Mouse (Mus musculus) kidney, embryonic 15.5 days (tissue): ENCODE data around the gene Frmpd4. TPM values are rescaled to one million over a fixed set of nuclear protein-coding genes. Genes with fewer than 3 reads are reported as not detected.

ENCODE experiments used
- ATAC-seq: fragments of 200-750 bp; cut with Nextera tagmentation; replicated peaks from 2 replicates; pipeline ENCODE4 v1.8.0; 2017; ENCODE audit warnings: moderate TSS enrichment; ENCODE audit not compliant: low FRiP score
- H3K27ac ChIP-seq: fragments of 300-500 bp; sonication (generic); 2 replicates; pipeline ENCODE4 v1.5.1; 2015; ENCODE audit warnings: mild to moderate bottlenecking, inconsistent platforms
- H3K27me3 ChIP-seq: fragments of 300-500 bp; sonication (generic); 2 replicates; pipeline ENCODE4 v1.6.1; 2015; ENCODE audit warnings: inconsistent platforms
- H3K36me3 ChIP-seq: fragments of 300-500 bp; sonication (generic); 2 replicates; pipeline ENCODE4 v1.6.1; 2015; ENCODE audit warnings: inconsistent platforms
- H3K4me1 ChIP-seq: fragments of 300-500 bp; sonication (generic); 2 replicates; pipeline ENCODE4 v1.6.1; 2015; ENCODE audit warnings: inconsistent platforms
- H3K4me2 ChIP-seq: fragments of 300-500 bp; sonication (generic); 2 replicates; pipeline ENCODE4 v1.6.1; 2015; ENCODE audit warnings: moderate library complexity, mild to moderate bottlenecking, inconsistent platforms
- H3K4me3 ChIP-seq: fragments of 300-500 bp; sonication (generic); replicated peaks from 2 replicates; pipeline ENCODE4 v1.5.1; 2015; ENCODE audit warnings: mild to moderate bottlenecking, inconsistent platforms
- H3K9ac ChIP-seq: fragments of 300-500 bp; sonication (generic); 2 replicates; pipeline ENCODE4 v1.6.1; 2015; ENCODE audit warnings: mild to moderate bottlenecking, inconsistent platforms
- H3K9me3 ChIP-seq: fragments of 300-500 bp; sonication (generic); replicated peaks from 2 replicates; pipeline ENCODE4 v1.6.1; 2016; ENCODE audit warnings: inconsistent platforms
- WGBS: fragments of 180-500 bp; shearing (Covaris S2); methylation state at CpG from one replicate; pipeline ENCODE4 v1.1.7; 2015; ENCODE audit warnings: mixed read lengths; 5-methylcytosine and 5-hydroxymethylcytosine counted together
- polyA plus RNA-seq: library from polyadenylated mRNA; unstranded; fragments of >200 nt; fragmentation: Nextera tagmentation; extraction: Ambion mirVana; gene quantifications from 2 replicates; pipeline ENCODE4 v1.2.1, GENCODE M21; 2015

Frmpd4 gene
- polyA plus RNA-seq, 1 experiment from 2014 or later, result 0.48 TPM

DNA sequence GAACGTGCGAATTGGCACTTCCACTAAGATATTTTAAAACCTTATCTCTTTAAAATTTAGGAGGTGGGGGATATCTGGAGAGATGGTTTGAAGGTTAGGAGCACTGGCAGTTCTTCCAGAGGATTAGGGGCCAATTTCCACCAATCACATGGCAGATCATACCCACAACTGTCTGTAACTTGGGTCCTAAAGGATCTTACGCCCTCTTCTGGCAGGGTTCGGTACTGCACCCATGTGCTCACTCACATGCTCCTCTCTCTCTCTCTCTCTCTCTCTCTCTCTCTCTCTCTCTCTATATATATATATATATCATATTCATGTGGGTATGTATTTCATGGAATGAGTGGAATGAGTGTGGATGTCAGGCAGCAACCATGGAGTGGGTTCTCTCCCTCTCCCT lies 759.7 kb downstream of the Frmpd4 start:
- no peak overlapping the region for H3K27ac ChIP-seq
- 58% methylated on average over 4 of the region's 4 CpGs for WGBS
- no peak overlapping the region for H3K4me3 ChIP-seq
- H3K27me3 ChIP-seq, result peaks cover 39% of the 10 kb centered on the region
- no peaks in the 10 kb centered on the region for H3K9me3 ChIP-seq
- no peak for ATAC-seq
- no peaks in the 10 kb centered on the region for H3K4me1 ChIP-seq
- H3K4me2 ChIP-seq, result no peak overlapping the region
- no peak overlapping the region for H3K9ac ChIP-seq
- H3K36me3 ChIP-seq, result no peaks in the 10 kb centered on the region

DNA sequence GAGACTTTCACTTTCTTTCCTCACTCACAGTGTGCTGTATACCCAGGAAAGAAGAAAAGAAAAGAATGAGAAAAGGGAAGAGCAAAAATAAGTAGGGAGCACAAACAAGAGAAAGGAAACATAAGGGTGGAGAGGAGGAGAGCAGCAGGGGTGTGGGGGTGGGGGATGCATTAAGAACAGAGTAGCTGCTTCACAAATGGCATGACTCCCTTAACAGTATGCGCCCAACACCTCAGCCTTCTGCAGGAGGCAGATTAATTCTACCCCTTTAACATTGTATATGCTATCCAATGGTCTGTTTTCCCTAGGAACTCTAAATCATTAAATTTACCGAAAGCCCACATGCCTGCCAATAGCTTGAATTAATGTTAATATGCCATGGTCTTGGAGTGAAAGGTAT lies 766.9 kb downstream of the Frmpd4 start:
- Histone ChIP-seq H3K27ac (no peak overlapping the region), H3K4me3 (no peak overlapping the region), H3K4me1 (no peaks in the 10 kb centered on the region), H3K4me2 (no peak overlapping the region), H3K9ac (no peak overlapping the region), H3K36me3 (no peaks in the 10 kb centered on the region), H3K27me3 (peaks cover 30% of the 10 kb centered on the region), H3K9me3 (no peaks in the 10 kb centered on the region)
- no peak for ATAC-seq
- WGBS, result 79% methylated on average over 2 of the region's 2 CpGs

DNA sequence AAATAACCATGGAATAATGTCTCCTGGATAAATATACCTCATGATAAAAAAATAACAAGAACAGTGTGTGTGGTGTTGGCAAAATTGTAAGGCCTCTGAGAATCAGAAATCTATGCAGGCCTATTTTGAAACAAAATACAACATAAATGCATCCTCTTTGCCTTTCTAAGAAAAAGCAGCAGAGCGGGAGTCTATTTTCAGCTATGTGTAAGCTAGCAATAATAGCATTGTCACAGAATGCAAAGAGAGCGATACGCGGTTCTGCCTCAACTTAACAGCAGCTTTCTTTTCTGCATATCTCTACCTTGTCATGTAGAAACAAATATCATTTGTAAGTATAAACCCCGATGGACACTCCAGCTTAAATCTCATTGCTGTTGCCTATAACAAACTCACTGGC lies 768.5 kb downstream of the Frmpd4 start:
- H3K4me2 ChIP-seq, result no peak overlapping the region
- H3K4me3 ChIP-seq, result no peak overlapping the region
- no peaks in the 10 kb centered on the region for H3K9me3 ChIP-seq
- H3K27me3 ChIP-seq, result peaks cover 24% of the 10 kb centered on the region
- no peak for ATAC-seq
- H3K9ac ChIP-seq, result no peak overlapping the region
- 93% methylated on average over 5 of the region's 5 CpGs for WGBS
- no peak overlapping the region for H3K27ac ChIP-seq
- H3K36me3 ChIP-seq, result no peaks in the 10 kb centered on the region
- no peaks in the 10 kb centered on the region for H3K4me1 ChIP-seq

DNA sequence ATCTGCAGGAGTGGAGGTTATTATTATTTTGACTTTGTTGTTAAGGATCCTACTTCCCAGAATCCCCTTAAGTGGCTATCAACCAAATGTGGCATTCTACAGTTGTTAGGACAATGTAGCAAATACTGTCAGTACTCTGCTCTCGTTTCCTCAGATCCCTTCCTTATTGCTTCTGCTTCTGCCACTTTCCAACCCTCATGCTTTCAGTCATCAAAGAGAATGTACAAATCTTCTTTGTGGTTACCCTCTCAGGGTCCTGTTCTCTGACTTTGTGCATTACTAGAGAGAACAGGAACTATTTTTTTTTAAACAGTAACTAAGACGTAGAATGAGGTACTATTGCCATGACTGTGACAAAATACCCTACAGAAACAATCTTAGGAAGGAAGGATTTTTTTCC lies 788.3 kb downstream of the Frmpd4 start:
- 80% methylated on average over 2 of the region's 2 CpGs for WGBS
- H3K27ac ChIP-seq, result no peak overlapping the region
- no peaks in the 10 kb centered on the region for H3K9me3 ChIP-seq
- H3K27me3 ChIP-seq, result peaks cover 42% of the 10 kb centered on the region
- H3K36me3 ChIP-seq, result no peaks in the 10 kb centered on the region
- H3K4me2 ChIP-seq, result no peak overlapping the region
- H3K4me3 ChIP-seq, result no peak overlapping the region
- no peak overlapping the region for H3K9ac ChIP-seq
- ATAC-seq, result no peak
- no peaks in the 10 kb centered on the region for H3K4me1 ChIP-seq

DNA sequence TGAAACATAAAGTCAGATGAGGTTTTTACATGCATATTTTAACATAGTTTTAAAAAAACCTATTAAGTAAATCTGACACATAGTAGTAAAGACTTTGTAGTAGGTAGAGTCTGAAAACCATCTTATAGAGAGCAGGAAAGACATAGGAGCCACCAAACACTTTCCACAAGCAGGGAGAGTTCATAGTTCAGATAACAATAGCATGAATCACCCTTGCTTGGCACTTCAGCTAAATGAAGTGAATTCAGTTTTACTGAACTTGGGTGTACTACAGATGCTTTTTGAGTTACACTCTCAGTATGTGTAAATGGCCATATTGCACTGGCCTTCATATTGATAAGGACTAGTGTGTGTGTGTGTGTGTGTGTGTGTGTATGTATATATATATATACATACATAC lies 793.5 kb downstream of the Frmpd4 start:
- Histone ChIP-seq H3K4me1 (no peaks in the 10 kb centered on the region), H3K27me3 (peaks cover 33% of the 10 kb centered on the region), H3K9me3 (no peaks in the 10 kb centered on the region), H3K36me3 (no peaks in the 10 kb centered on the region), H3K4me3 (no peak overlapping the region), H3K4me2 (no peak overlapping the region), H3K9ac (no peak overlapping the region), H3K27ac (no peak overlapping the region)
- ATAC-seq, result no peak

DNA sequence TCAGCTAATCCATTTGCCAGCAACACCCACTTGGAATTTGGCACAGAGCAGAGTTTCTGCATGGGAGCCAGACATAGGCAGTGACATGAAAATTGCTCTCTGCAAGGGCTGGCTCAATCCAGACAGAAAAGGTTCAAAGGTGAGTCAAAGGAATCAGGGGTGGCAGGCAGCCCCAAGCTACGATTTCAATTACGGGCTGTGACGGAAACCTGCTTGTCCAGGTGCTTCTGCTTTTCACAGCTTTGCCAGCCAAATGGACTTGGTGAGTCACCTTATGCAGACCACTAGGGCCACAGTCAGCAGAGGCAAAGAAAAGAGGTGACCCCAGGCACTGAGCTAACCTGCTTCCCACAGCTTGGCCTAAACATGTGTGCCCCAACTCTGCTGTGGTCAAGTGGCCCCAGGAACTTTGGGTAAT lies 857.5 kb downstream of the Frmpd4 start:
- Histone ChIP-seq H3K36me3 (no peaks in the 10 kb centered on the region), H3K4me2 (no peak overlapping the region), H3K4me1 (0 out of 2 replicates have a peak, but pooled peaks cover 3% of the 10 kb centered on the region), H3K4me3 (no peak overlapping the region), H3K27me3 (peaks cover 51% of the 10 kb centered on the region), H3K27ac (no peak overlapping the region), H3K9me3 (no peaks in the 10 kb centered on the region), H3K9ac (no peak overlapping the region)
- ATAC-seq, result peak; percentile 43; the same call in 1 of the 2 replicates
- WGBS, result 50% methylated on average over 3 of the region's 3 CpGs

DNA sequence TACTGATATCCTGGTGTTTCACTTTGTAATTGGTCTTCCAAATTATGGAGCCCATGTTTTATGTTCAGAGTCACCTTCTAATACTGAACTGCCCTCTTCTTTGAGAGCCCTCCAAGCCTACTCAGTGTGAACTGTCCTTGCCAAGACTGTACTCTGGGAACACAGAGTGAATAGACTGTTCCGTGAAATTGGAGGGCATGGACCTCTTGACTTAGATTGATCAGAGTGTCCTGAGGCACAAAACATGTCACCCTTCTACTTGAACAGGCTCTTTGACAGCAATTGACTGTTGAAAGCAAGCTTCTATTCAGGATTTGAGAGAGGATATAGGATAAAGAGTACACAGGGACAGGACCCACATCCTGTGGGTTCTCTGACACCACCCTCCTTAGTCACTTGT lies 857.9 kb downstream of the Frmpd4 start:
- Histone ChIP-seq H3K9me3 (no peaks in the 10 kb centered on the region), H3K27ac (no peak overlapping the region), H3K4me1 (0 out of 2 replicates have a peak, but pooled peaks cover 3% of the 10 kb centered on the region), H3K36me3 (no peaks in the 10 kb centered on the region), H3K4me3 (no peak overlapping the region), H3K4me2 (no peak overlapping the region), H3K9ac (no peak overlapping the region), H3K27me3 (peaks cover 52% of the 10 kb centered on the region)
- ATAC-seq, result no peak
- 84% methylated on average over 1 of the region's 1 CpGs for WGBS

DNA sequence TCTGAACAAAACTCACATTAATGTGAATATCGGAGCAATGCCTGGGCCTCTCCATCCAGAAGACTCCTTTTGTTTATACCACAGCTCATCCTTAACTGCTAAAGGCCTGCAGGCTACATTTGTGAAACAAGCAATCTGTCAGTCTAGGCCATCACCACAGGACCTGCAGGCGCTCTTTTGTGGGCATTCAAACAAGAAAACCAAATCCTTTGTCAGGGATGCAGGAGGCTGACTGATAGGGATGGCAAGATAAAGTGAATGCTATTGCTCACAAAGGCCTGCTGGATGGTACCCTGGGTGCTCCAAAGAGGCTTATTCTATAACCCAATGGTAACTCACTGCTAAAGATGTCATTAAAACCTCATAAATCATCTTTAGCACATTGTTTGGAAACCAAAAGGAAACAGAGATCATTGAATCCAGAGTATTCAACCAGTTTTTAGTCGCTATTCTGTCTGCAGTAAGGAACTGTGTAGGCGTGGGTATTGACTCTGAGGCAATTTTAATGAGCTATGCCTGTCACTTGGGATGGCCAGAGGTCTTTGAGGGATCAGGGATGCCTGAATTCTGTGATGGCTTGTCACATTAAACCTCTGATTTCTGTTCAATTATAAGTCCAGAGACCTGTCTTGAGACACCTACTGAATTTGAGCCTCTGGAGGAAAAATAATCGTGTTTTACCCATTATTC lies 922.1 kb downstream of the Frmpd4 start:
- Histone ChIP-seq H3K27ac (no peak overlapping the region), H3K4me3 (no peak overlapping the region), H3K9me3 (no peaks in the 10 kb centered on the region), H3K9ac (no peak overlapping the region), H3K36me3 (no peaks in the 10 kb centered on the region), H3K4me2 (no peak overlapping the region), H3K27me3 (peaks cover 36% of the 10 kb centered on the region), H3K4me1 (no peaks in the 10 kb centered on the region)
- no peak for ATAC-seq
- 59% methylated on average over 5 of the region's 5 CpGs for WGBS

DNA sequence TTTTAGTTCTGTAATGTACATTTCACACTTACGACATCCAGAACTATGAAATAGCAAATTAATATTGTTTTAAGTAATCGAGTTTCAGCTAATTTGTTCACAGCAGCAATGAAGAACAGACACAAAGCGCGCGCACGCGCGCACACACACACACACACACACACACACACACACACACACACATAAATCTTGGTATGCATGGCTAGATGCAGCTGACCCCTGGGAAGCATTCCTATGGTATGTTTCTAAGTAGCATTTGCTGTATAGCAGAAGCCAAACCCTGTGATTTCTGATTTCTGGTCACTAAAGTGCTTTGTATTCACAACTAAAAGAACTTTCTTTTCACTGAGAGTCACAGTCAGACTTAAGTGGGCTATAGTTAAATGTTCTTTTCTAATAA lies 922.8 kb downstream of the Frmpd4 start:
- 90% methylated on average over 8 of the region's 8 CpGs for WGBS
- H3K27ac ChIP-seq, result no peak overlapping the region

DNA sequence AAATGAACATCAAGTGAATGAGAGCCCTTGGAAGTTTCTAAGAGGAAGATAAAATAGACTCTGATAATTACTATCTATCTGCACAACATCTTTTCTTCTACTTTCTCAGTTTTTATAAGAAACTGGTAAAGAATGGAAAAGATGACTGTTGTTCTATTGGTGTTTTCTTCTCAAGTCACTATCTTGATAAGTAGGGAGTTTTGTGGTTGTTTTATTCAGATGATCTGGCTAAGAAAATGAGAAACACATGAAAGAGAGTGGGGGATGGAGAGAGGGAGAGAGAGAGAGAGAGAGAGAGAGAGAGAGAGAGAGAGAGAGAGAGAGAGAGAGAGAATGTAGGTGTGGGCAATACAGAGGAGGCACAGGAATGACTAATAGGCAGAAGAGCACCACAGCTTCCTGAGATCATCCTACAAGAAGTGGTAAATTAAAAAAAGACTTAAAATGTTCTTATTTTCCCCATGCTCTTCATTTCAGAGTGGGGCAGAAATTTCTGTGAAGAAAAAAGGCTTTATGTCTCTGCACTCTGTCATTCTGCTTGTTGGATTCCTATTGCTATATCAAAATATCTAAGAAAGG lies 979.3 kb downstream of the Frmpd4 start:
- no peaks in the 10 kb centered on the region for H3K9me3 ChIP-seq
- no peak overlapping the region for H3K4me3 ChIP-seq
- H3K36me3 ChIP-seq, result no peaks in the 10 kb centered on the region
- H3K27me3 ChIP-seq, result peaks cover 16% of the 10 kb centered on the region
- no peaks in the 10 kb centered on the region for H3K4me1 ChIP-seq
- no peak for ATAC-seq
- no peak overlapping the region for H3K9ac ChIP-seq
- no peak overlapping the region for H3K4me2 ChIP-seq
- H3K27ac ChIP-seq, result no peak overlapping the region

More for the DNA sequence above, 922.8 kb downstream of the Frmpd4 start:
- Histone ChIP-seq H3K4me2 (no peak overlapping the region), H3K4me3 (no peak overlapping the region), H3K9ac (no peak overlapping the region), H3K27me3 (peaks cover 38% of the 10 kb centered on the region), H3K36me3 (no peaks in the 10 kb centered on the region), H3K4me1 (no peaks in the 10 kb centered on the region), H3K9me3 (no peaks in the 10 kb centered on the region)
- no peak for ATAC-seq

DNA sequence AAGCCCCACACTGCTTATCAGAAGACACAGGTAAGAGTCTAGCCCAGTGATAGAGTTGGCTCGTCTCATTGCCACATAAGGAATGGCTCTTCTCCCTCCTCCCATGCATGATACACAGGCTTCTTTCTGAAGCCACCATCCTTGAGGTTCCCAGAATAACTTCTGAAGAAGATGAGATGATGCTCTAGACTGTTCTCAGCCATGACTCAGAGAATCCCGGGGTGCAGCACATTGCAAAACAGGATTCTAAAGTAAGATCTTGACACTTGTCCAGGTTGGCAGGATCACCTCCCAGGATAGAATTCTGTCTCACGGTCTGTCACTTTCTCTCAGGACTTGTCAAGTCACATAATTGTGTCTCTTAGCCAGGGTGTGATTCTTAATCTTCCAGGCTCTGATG lies 1024.2 kb downstream of the Frmpd4 start:
- ATAC-seq, result no peak
- Histone ChIP-seq H3K36me3 (no peaks in the 10 kb centered on the region), H3K4me3 (no peak overlapping the region), H3K4me1 (no peaks in the 10 kb centered on the region), H3K27ac (no peak overlapping the region), H3K9ac (no peak overlapping the region), H3K9me3 (no peaks in the 10 kb centered on the region), H3K4me2 (no peak overlapping the region), H3K27me3 (peaks cover 25% of the 10 kb centered on the region)
- WGBS, result 82% methylated on average over 3 of the region's 3 CpGs

DNA sequence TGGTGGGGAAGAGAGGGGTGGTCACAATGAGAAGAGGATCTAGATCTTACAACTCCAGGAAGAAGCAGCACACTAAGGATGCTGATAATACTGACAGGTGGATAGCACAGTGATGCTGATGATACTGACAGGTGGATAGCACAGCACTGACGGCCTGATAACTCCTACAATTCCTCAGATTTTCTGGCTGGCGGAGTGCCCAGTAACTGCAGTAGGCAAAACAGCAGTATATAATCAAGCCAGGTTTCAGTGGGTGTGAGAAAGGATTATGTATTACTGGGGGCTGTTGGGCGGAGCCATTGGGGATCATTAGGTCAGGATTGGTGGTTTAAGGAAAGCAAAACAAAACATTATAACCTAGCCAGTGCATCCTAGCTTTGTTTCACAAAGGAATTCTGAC lies 1053.9 kb downstream of the Frmpd4 start:
- WGBS, result 72% methylated on average over 3 of the region's 3 CpGs
- Histone ChIP-seq H3K27ac (no peak overlapping the region), H3K4me3 (no peak overlapping the region), H3K4me2 (no peak overlapping the region), H3K4me1 (no peaks in the 10 kb centered on the region), H3K9ac (no peak overlapping the region), H3K27me3 (peaks cover 37% of the 10 kb centered on the region), H3K9me3 (no peaks in the 10 kb centered on the region), H3K36me3 (no peaks in the 10 kb centered on the region)
- no peak for ATAC-seq

DNA sequence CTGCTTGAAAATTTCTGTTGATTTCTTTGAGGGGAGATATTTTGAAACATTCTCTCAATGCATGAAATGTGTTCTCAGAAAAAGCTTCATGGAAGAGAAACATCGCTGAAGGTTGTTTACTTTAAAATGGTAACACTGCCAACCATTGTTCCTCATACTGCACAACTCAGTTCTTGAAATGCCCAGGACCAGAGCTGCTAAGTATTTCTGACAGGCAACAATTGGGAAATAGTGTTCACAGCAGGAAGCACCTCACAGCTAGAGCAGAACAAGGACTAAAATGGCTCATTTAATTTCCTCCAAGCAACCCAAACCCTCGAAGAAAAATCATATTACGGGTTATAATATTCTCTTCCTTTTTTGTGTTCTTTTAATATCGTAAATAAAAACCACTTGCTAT lies 1054.5 kb downstream of the Frmpd4 start:
- H3K9me3 ChIP-seq, result no peaks in the 10 kb centered on the region
- no peaks in the 10 kb centered on the region for H3K36me3 ChIP-seq
- 83% methylated on average over 4 of the region's 4 CpGs for WGBS
- H3K27me3 ChIP-seq, result peaks cover 38% of the 10 kb centered on the region
- no peak overlapping the region for H3K27ac ChIP-seq
- H3K4me1 ChIP-seq, result no peaks in the 10 kb centered on the region
- H3K4me2 ChIP-seq, result no peak overlapping the region
- no peak overlapping the region for H3K9ac ChIP-seq
- H3K4me3 ChIP-seq, result no peak overlapping the region
- no peak for ATAC-seq
